Mouse (Mus musculus): ENCODE results near the gene Sag. TPM values are rescaled to one million over a fixed set of nuclear protein-coding genes. Genes with fewer than 3 reads are reported as not detected.

Gene Sag
- polyA plus RNA-seq, 1 experiment from 2014 or later: 0.92 TPM

DNA sequence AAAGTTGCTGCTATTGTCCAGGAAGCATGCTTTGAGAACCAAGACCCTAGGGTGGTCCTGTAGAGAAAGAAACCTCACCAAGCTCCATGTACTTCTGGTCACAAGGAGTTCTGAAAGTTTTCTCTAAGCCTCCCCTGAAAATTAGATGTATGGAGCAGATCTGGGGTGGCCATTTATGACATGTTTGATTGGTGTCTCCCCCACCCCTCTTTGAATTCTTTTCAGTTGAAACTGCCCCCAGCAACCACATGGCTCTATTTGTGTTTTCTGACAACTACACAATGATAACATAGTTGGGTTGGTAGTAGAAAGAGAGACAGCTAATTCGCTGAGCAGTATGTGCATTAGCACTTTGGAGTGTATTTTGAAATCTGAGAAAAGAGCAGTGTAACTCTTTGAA lies 52.0 kb downstream of the Sag start:
- no peaks in the 10 kb centered on the region for H3K36me3 ChIP-seq
- H3K4me3 ChIP-seq (replicated peaks): no peak overlapping the region
- 61% methylated on average over 1 of the region's 1 CpGs for WGBS (ENCODE audit: insufficient replicate concordance)
- no peak for DNase-seq
- H3K9ac ChIP-seq: no peak overlapping the region
- no peak overlapping the region for H3K27ac ChIP-seq
- peaks cover 66% of the 10 kb centered on the region for H3K4me1 ChIP-seq (replicated peaks)
- no peaks in the 10 kb centered on the region for H3K27me3 ChIP-seq
- no peak for ATAC-seq (ENCODE audit: low read depth)
- H3K9me3 ChIP-seq (replicated peaks): no peaks in the 10 kb centered on the region
- peak overlapping the region; percentile 98 for H3K4me2 ChIP-seq

- Histone ChIP-seq H3K4me1 (replicated peaks) (peaks cover 68% of the 10 kb centered on the region), H3K36me3 (no peaks in the 10 kb centered on the region), H3K9me3 (replicated peaks) (no peaks in the 10 kb centered on the region), H3K4me3 (replicated peaks) (no peak overlapping the region), H3K27ac (no peak overlapping the region), H3K4me2 (no peak overlapping the region), H3K9ac (no peak overlapping the region), H3K27me3 (no peaks in the 10 kb centered on the region)
- DNase-seq: no peak
- no peak for ATAC-seq (ENCODE audit: low read depth)
- 55% methylated on average over 3 of the region's 3 CpGs for WGBS (ENCODE audit: insufficient replicate concordance)
These were observed 53.3 kb downstream of the Sag start for GRCm38 (mm10) chr1:87856823-87857222.

- no peaks in the 10 kb centered on the region for H3K27me3 ChIP-seq
- no peak overlapping the region for H3K9ac ChIP-seq
- DNase-seq (no peak), ATAC-seq (ENCODE audit: low read depth) (no peak)
- peaks cover 68% of the 10 kb centered on the region for H3K4me1 ChIP-seq (replicated peaks)
- no peak overlapping the region for H3K4me2 ChIP-seq
- H3K9me3 ChIP-seq (replicated peaks): no peaks in the 10 kb centered on the region
- no peak overlapping the region for H3K27ac ChIP-seq
- 90% methylated on average over 1 of the region's 1 CpGs for WGBS (ENCODE audit: insufficient replicate concordance)
- no peak overlapping the region for H3K4me3 ChIP-seq (replicated peaks)
- no peaks in the 10 kb centered on the region for H3K36me3 ChIP-seq
These were observed 54.6 kb downstream of the Sag start for GRCm38 (mm10) chr1:87858031-87858430.

GRCm38 (mm10) chr1:87858529-87858928 lies 55.0 kb downstream of the Sag start:
- Histone ChIP-seq H3K9me3 (replicated peaks) (no peaks in the 10 kb centered on the region), H3K4me2 (no peak overlapping the region), H3K36me3 (no peaks in the 10 kb centered on the region), H3K27ac (no peak overlapping the region), H3K4me1 (replicated peaks) (peaks cover 70% of the 10 kb centered on the region), H3K4me3 (replicated peaks) (no peak overlapping the region), H3K9ac (no peak overlapping the region), H3K27me3 (no peaks in the 10 kb centered on the region)
- ATAC-seq (ENCODE audit: low read depth): no peak
- 66% methylated on average over 2 of the region's 2 CpGs for WGBS (ENCODE audit: insufficient replicate concordance)
- DNase-seq: no peak

- Histone ChIP-seq H3K36me3 (no peaks in the 10 kb centered on the region), H3K27me3 (no peaks in the 10 kb centered on the region), H3K27ac (no peak overlapping the region), H3K9ac (no peak overlapping the region), H3K4me3 (replicated peaks) (no peak overlapping the region), H3K4me1 (replicated peaks) (peaks cover 70% of the 10 kb centered on the region), H3K9me3 (replicated peaks) (no peaks in the 10 kb centered on the region), H3K4me2 (no peak overlapping the region)
- no peak for DNase-seq
- no peak for ATAC-seq (ENCODE audit: low read depth)
- 61% methylated on average over 3 of the region's 3 CpGs for WGBS (ENCODE audit: insufficient replicate concordance)
These were observed 60.1 kb downstream of the Sag start for GRCm38 (mm10) chr1:87863602-87864001.

- DNase-seq (no peak), ATAC-seq (ENCODE audit: low read depth) (no peak)
- no peak overlapping the region for H3K4me2 ChIP-seq
- H3K4me3 ChIP-seq (replicated peaks): no peak overlapping the region
- no peaks in the 10 kb centered on the region for H3K27me3 ChIP-seq
- no peak overlapping the region for H3K27ac ChIP-seq
- H3K36me3 ChIP-seq: no peaks in the 10 kb centered on the region
- H3K4me1 ChIP-seq (replicated peaks): peaks cover 61% of the 10 kb centered on the region
- H3K9ac ChIP-seq: no peak overlapping the region
- no peaks in the 10 kb centered on the region for H3K9me3 ChIP-seq (replicated peaks)
These were observed 61.4 kb downstream of the Sag start for GRCm38 (mm10) chr1:87864889-87865288.

DNA sequence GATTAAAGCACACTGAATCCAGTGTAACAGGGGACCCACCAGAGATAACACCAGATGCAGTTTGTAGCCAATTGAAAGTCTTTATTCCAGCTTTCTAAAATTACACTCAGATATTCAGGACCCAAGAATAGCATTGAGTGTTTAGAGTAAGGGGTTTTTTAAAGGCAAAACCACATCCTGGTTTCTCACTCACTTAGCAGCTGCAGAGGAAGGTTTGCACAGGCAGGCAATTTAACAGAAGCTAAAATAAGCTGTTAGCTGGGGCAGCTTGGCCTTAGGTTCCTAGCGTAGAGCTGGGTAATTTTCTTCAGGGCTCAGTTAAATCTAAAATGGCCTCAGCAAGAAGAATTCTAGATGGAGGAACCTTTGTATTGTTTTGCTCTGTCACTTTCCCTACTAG lies 63.2 kb downstream of the Sag start:
- Histone ChIP-seq H3K4me2 (no peak overlapping the region), H3K9me3 (replicated peaks) (no peaks in the 10 kb centered on the region), H3K36me3 (no peaks in the 10 kb centered on the region), H3K27ac (no peak overlapping the region), H3K4me3 (replicated peaks) (no peak overlapping the region), H3K9ac (no peak overlapping the region), H3K4me1 (replicated peaks) (peaks cover 64% of the 10 kb centered on the region), H3K27me3 (no peaks in the 10 kb centered on the region)
- ATAC-seq (ENCODE audit: low read depth): no peak
- WGBS (ENCODE audit: insufficient replicate concordance): 54% methylated on average over 1 of the region's 1 CpGs
- no peak for DNase-seq

- Histone ChIP-seq H3K27me3 (no peaks in the 10 kb centered on the region), H3K4me2 (no peak overlapping the region), H3K9ac (no peak overlapping the region), H3K4me3 (replicated peaks) (no peak overlapping the region), H3K9me3 (replicated peaks) (no peaks in the 10 kb centered on the region), H3K27ac (no peak overlapping the region), H3K4me1 (replicated peaks) (peaks cover 67% of the 10 kb centered on the region), H3K36me3 (no peaks in the 10 kb centered on the region)
- ATAC-seq (ENCODE audit: low read depth) (no peak), DNase-seq (no peak)
These were observed 68.1 kb downstream of the Sag start for GRCm38 (mm10) chr1:87871546-87871945.

DNA sequence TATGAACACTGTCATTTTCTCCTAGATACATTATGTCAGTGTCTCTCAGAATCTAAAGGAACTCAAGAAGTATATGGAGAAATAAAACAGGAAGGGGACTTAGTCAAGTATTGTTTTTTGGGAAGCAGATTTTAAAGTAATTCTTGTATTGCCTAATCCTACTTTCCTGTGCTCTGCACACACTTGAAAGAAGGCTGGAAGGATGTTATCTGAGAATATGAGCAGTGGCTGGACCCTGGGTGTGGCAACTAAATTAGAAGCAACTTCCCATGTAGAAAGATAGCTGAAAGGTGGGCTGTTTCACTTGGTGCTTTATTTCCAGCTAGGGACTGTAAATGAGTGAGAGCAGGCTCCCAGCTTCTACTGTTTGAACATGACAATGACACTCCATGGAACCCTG lies 69.6 kb downstream of the Sag start:
- Histone ChIP-seq H3K36me3 (no peaks in the 10 kb centered on the region), H3K4me1 (replicated peaks) (peaks cover 73% of the 10 kb centered on the region), H3K9ac (no peak overlapping the region), H3K27me3 (no peaks in the 10 kb centered on the region), H3K4me3 (replicated peaks) (no peak overlapping the region), H3K27ac (no peak overlapping the region), H3K9me3 (replicated peaks) (no peaks in the 10 kb centered on the region), H3K4me2 (no peak overlapping the region)
- peak; percentile 63; the same call in 1 of the 2 replicates for ATAC-seq (ENCODE audit: low read depth)
- DNase-seq: no peak

- no peak overlapping the region for H3K9ac ChIP-seq
- no peak overlapping the region for H3K4me3 ChIP-seq (replicated peaks)
- H3K36me3 ChIP-seq: no peaks in the 10 kb centered on the region
- H3K27ac ChIP-seq: peak overlapping the region; percentile 18; the same call in 1 of the 2 replicates
- DNase-seq (no peak), ATAC-seq (ENCODE audit: low read depth) (no peak)
- H3K4me2 ChIP-seq: no peak overlapping the region
- WGBS (ENCODE audit: insufficient replicate concordance): 39% methylated on average over 1 of the region's 1 CpGs
- H3K4me1 ChIP-seq (replicated peaks): peaks cover 88% of the 10 kb centered on the region
- no peaks in the 10 kb centered on the region for H3K27me3 ChIP-seq
- H3K9me3 ChIP-seq (replicated peaks): no peaks in the 10 kb centered on the region
These were observed 72.6 kb downstream of the Sag start for GRCm38 (mm10) chr1:87876065-87876464.

DNA sequence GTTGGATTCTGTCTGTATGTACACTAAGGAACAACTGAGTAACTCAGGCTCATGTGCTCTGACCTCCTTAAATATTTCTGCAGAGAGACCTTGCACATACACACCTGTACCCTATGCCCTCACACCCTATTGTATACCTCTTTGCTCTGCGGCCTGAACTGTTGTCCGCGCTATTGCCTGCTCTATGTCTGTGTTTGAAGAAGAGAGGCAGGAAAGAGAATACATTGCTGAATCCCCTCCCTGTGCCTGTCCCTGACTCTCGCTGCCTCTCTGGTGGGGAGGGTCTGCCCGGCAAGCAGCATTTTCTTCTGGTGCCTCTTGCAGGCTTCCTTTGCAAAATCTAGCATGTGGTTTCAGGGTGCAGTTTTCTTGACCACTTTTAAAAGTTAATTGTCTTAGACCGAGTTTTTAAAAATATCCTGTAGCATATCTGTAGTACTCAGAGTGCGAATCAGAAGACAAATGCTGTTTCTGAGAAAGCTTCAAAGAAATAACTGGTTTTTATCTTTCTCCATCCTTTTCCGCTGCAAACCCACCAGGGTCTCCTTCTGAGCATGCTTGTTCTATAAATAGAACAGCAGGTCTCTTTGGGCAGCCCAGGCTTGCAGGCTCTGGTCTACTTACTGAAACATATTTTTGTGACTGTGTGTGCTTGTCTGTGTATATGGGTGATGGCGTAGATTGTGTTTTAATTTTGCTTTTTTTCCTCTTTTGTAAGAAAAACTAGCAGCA lies 74.2 kb downstream of the Sag start:
- peak; percentile 37; the same call in 1 of the 2 replicates for ATAC-seq (ENCODE audit: low read depth)
- DNase-seq: no peak
- no peaks in the 10 kb centered on the region for H3K27me3 ChIP-seq
- WGBS (ENCODE audit: insufficient replicate concordance): 17% methylated on average over 9 of the region's 9 CpGs
- peak overlapping the region; percentile 69 for H3K27ac ChIP-seq
- H3K9me3 ChIP-seq (replicated peaks): no peaks in the 10 kb centered on the region
- H3K4me1 ChIP-seq (replicated peaks): peaks cover 77% of the 10 kb centered on the region
- peak overlapping the region; percentile 26; the same call in 1 of the 2 replicates for H3K9ac ChIP-seq
- H3K4me3 ChIP-seq (replicated peaks): no peak overlapping the region
- H3K4me2 ChIP-seq: no peak overlapping the region
- 0 out of 2 replicates have a peak, but pooled peaks cover 5% of the 10 kb centered on the region for H3K36me3 ChIP-seq

DNA sequence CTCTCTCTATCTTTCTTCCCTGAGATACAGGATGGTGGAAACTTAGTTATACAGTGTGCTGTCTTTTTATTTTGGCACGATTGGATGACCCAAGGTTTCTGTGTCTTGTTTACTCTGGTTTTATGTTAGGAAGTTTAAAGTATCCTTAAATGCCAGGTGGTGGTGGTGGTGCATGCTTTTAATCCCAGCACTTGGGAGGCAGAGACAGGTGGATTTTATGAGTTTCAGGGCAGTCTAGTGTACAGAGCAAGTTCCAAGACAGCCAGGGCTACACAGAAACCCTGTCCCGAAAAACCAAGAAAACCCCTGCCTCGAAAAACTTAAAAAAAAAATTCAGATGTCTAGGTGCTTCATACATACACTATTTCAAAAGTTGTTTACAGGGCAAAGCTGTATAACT lies 75.6 kb downstream of the Sag start:
- WGBS (ENCODE audit: insufficient replicate concordance): 63% methylated on average over 3 of the region's 3 CpGs
- DNase-seq (no peak), ATAC-seq (ENCODE audit: low read depth) (no peak)
- no peak overlapping the region for H3K4me3 ChIP-seq (replicated peaks)
- peaks cover 66% of the 10 kb centered on the region for H3K4me1 ChIP-seq (replicated peaks)
- no peaks in the 10 kb centered on the region for H3K27me3 ChIP-seq
- no peaks in the 10 kb centered on the region for H3K9me3 ChIP-seq (replicated peaks)
- H3K4me2 ChIP-seq: no peak overlapping the region
- peaks cover 14% of the 10 kb centered on the region for H3K36me3 ChIP-seq
- H3K9ac ChIP-seq: no peak overlapping the region
- no peak overlapping the region for H3K27ac ChIP-seq
